Mouse (Mus musculus) stomach, embryonic 15.5 days (tissue): Measurements from ENCODE around the gene Irgm1. TPM values are rescaled to one million over a fixed set of nuclear protein-coding genes. Genes with fewer than 3 reads are reported as not detected.
"Not testable (repeated sequence)": the region's sequence is repeated elsewhere in the genome, so short reads cannot be mapped to it uniquely, and the experiment has no call there.

Source experiments
- ATAC-seq: fragments of 200-750 bp; cut with Nextera tagmentation; 2 replicates; pipeline ENCODE4 v1.8.0; 2017; ENCODE audit warnings: low read depth, moderate number of reproducible peaks, moderate TSS enrichment; ENCODE audit not compliant: insufficient read depth, low FRiP score
- H3K27ac ChIP-seq: fragments of 300-500 bp; sonication (generic); 2 replicates; pipeline ENCODE4 v1.5.1; 2015; ENCODE audit warnings: mild to moderate bottlenecking, inconsistent platforms
- H3K27me3 ChIP-seq: fragments of 300-500 bp; sonication (generic); replicated peaks from 2 replicates; pipeline ENCODE4 v1.6.1; 2015; ENCODE audit warnings: inconsistent platforms
- H3K36me3 ChIP-seq: fragments of 300-500 bp; sonication (generic); 2 replicates; pipeline ENCODE4 v1.6.1; 2015; ENCODE audit warnings: inconsistent platforms
- H3K4me1 ChIP-seq: fragments of 300-500 bp; sonication (generic); 2 replicates; pipeline ENCODE4 v1.6.1; 2015; ENCODE audit warnings: inconsistent platforms
- H3K4me2 ChIP-seq: fragments of 300-500 bp; sonication (generic); 2 replicates; pipeline ENCODE4 v1.6.1; 2015; ENCODE audit warnings: mild to moderate bottlenecking, inconsistent platforms
- H3K4me3 ChIP-seq: fragments of 300-500 bp; sonication (generic); replicated peaks from 2 replicates; pipeline ENCODE4 v1.5.1; 2015; ENCODE audit warnings: inconsistent platforms
- H3K9ac ChIP-seq: fragments of 300-500 bp; sonication (generic); 2 replicates; pipeline ENCODE4 v1.6.1; 2015; ENCODE audit warnings: inconsistent platforms
- H3K9me3 ChIP-seq: fragments of 300-500 bp; sonication (generic); 2 replicates; pipeline ENCODE4 v1.6.1; 2016; ENCODE audit warnings: inconsistent platforms
- WGBS: fragments of 180-500 bp; shearing (Covaris S2); methylation state at CpG from one replicate; pipeline ENCODE4 v1.1.7; 2015; 5-methylcytosine and 5-hydroxymethylcytosine counted together
- polyA plus RNA-seq: library from polyadenylated mRNA; unstranded; fragments of >200 nt; fragmentation: Nextera tagmentation; extraction: Ambion mirVana; gene quantifications from 2 replicates; pipeline ENCODE4 v1.2.1, GENCODE M21; 2015

The Irgm1 gene
- polyA plus RNA-seq, 1 experiment from 2014 or later, result 14.3 TPM

DNA sequence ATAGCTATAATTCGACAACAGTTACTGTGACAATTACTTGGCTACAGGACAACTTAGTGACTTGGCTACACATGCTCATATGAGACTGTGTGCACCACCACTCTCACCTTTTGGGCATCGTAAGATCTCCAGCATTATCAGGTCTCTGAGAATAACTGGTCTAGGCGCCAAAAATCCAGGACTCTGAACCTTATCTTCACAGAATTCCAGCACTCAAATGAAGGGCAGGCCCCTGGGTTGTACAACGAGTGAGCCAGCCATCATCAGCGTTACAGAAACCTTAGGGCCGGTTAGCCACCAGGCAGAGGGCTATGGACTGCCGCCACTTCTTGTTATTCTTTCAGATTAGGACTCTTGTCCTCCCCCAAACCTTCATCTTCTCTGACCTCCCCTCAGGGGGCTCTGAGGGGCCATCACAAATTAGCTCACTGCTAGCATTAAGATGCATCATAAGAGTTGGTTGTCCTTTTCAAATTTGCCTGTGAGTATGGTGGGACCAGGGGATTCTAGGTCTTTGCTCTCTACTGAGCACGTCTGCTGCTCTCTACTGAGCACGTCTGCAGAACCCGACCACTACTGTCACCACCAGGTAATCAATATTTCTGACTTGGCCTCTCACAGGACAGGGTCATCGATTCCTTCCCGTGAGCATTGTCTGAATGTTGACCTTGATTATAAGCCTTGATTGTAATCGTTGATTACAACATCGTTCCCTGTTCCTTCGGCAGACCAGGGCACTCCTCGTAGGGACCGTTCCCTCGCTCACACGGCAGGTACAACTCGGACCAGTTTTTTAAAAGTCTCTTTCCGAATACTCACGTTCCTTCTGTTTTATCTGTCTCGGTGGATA lies 18.6 kb downstream of the Irgm1 start:
- H3K4me3 ChIP-seq, result peak overlapping the region; percentile 66
- H3K9ac ChIP-seq, result no peak overlapping the region
- 9% methylated on average over 23 of the region's 23 CpGs for WGBS
- H3K9me3 ChIP-seq, result no peaks in the 10 kb centered on the region
- H3K27me3 ChIP-seq, result no peaks in the 10 kb centered on the region
- H3K4me1 ChIP-seq, result peaks cover 15% of the 10 kb centered on the region
- no peaks in the 10 kb centered on the region for H3K36me3 ChIP-seq
- H3K4me2 ChIP-seq, result peak overlapping the region; percentile 93
- no peak overlapping the region for H3K27ac ChIP-seq
- no peak for ATAC-seq

DNA sequence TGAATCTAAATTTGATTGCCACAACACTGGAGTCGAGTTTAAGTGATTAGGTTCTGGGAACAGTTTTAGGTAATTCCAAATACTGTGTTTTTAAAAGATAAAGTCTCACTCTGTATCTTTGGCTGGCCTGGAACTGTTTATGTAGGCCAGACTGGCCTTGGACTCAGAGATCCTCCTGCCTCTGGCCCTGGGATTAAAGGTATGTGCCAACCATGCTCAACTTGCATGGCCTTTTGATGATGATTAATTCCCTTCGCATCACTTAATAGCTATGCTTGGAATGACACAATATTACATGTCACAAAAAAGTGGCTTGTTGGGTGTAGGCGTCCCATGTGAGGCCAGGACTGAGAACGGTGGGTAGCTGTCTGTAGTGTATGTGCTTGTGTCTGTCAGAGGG lies 19.3 kb downstream of the Irgm1 start:
- no peaks in the 10 kb centered on the region for H3K27me3 ChIP-seq
- no peaks in the 10 kb centered on the region for H3K36me3 ChIP-seq
- H3K4me3 ChIP-seq, result no peak overlapping the region
- ATAC-seq, result no peak
- no peaks in the 10 kb centered on the region for H3K9me3 ChIP-seq
- H3K4me1 ChIP-seq, result peaks cover 15% of the 10 kb centered on the region
- no peak overlapping the region for H3K27ac ChIP-seq
- H3K4me2 ChIP-seq, result no peak overlapping the region
- H3K9ac ChIP-seq, result no peak overlapping the region
- WGBS, result 78% methylated on average over 4 of the region's 4 CpGs

DNA sequence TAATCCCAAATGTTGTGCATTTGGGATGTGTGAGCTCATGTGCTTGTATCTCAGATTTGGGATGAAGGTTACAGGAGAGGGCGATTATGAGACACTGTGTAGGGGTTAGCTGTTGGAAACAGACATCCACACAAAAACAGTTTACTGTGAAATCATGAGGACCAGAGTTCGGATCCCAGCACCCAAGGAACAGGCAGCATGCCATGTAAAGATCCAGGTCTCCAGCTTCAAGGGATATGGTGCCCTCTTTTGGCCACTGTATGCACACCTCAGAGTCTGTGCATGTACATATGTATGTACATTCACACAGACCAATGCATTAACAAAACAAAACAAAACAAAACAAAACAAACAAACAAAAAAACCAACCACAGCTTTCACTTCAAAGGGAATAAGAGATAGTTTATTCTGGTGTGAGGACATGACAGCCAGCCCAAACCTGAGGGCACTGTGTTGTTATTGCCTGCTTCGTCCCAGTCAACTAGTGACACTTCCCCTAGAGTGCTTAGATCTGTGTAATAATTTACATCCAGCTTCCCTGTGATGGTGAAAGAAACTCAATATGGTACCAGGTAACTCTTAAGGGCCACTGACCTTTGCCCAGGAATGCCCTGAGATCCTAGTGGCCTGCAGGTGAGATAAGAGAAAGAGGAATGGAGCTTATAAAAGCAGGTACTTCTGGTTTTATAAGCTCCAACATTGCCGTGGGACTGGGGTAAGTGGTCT lies 20.1 kb downstream of the Irgm1 start:
- H3K4me2 ChIP-seq, result no peak overlapping the region
- H3K27me3 ChIP-seq, result no peaks in the 10 kb centered on the region
- no peak overlapping the region for H3K9ac ChIP-seq
- H3K4me1 ChIP-seq, result peaks cover 15% of the 10 kb centered on the region
- H3K36me3 ChIP-seq, result no peaks in the 10 kb centered on the region
- no peak overlapping the region for H3K4me3 ChIP-seq
- H3K27ac ChIP-seq, result no peak overlapping the region
- 80% methylated on average over 4 of the region's 4 CpGs for WGBS
- no peak for ATAC-seq
- no peaks in the 10 kb centered on the region for H3K9me3 ChIP-seq

DNA sequence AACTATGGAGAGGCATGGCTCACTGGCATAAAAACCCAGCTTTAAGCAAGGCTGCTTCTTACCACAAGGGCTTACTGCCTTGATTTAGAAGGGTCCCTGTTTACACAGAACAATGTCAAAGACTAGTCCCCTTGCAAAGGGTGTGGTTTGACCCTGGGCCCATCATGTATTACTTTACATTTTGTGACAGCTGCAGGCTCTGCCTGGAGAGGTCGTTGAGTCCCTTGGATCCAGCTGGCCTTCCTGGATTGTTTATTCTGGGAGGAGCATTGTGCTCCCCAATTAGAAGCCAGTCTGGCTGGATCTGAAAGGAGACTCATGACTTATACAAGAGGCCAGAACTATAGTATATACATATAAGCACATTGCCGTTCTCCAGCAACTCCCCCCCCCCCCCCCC lies 21.2 kb downstream of the Irgm1 start:
- 30% methylated on average over 2 of the region's 2 CpGs for WGBS
- no peak for ATAC-seq
- no peak overlapping the region for H3K27ac ChIP-seq
- peaks cover 15% of the 10 kb centered on the region for H3K4me1 ChIP-seq
- no peak overlapping the region for H3K9ac ChIP-seq
- H3K27me3 ChIP-seq, result no peaks in the 10 kb centered on the region
- no peak overlapping the region; the same call in 1 of the 2 replicates for H3K4me2 ChIP-seq
- H3K36me3 ChIP-seq, result no peaks in the 10 kb centered on the region
- no peak overlapping the region for H3K4me3 ChIP-seq
- H3K9me3 ChIP-seq, result no peaks in the 10 kb centered on the region

DNA sequence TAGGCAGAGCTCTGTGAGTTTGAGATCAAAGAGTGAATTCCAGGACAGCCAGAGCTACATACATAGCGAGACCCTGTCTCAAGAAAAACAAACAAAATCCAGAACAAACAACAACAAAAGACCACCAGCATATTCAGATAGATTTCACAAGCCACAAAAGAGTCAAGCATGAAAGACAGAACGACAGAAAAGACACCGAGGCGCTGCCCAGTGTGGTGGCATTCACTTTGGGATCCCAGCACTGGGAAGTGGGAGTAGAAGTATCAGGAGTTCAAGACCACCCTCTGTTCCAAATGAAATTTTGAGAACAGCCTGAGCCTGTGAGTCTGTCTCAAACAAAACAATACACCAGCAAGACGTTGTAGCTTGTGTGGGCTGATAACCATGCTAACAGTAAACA lies 24.6 kb downstream of the Irgm1 start:
- no peak overlapping the region for H3K4me2 ChIP-seq
- H3K4me1 ChIP-seq, result no peaks in the 10 kb centered on the region; the same call in 1 of the 2 replicates
- no peaks in the 10 kb centered on the region for H3K36me3 ChIP-seq
- H3K9me3 ChIP-seq, result no peaks in the 10 kb centered on the region
- 66% methylated on average over 5 of the region's 5 CpGs for WGBS
- no peak overlapping the region for H3K9ac ChIP-seq
- H3K4me3 ChIP-seq, result no peak overlapping the region
- H3K27me3 ChIP-seq, result no peaks in the 10 kb centered on the region
- ATAC-seq, result no peak
- H3K27ac ChIP-seq, result no peak overlapping the region

DNA sequence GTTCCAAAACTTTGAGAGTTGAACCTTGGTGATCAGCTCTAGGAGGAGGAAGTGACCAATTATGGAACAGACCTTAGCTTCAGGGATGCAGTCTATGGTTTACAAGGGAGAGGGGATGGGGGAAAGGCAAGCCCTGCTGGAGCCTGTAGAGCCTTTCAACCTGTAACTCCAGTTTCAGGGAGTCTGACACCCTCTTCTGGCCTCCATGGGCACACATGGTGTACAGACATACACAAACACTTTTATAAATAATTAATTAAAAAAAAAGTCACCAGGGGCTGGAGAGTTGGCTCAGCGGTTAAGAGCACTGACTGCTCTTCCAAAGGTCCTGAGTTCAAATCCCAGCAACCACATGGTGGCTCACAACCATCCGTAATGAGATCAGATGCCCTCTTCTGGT lies 25.1 kb downstream of the Irgm1 start:
- WGBS, result 77% methylated on average over 2 of the region's 2 CpGs
- H3K4me1 ChIP-seq, ATAC-seq: not testable (repeated sequence)

DNA sequence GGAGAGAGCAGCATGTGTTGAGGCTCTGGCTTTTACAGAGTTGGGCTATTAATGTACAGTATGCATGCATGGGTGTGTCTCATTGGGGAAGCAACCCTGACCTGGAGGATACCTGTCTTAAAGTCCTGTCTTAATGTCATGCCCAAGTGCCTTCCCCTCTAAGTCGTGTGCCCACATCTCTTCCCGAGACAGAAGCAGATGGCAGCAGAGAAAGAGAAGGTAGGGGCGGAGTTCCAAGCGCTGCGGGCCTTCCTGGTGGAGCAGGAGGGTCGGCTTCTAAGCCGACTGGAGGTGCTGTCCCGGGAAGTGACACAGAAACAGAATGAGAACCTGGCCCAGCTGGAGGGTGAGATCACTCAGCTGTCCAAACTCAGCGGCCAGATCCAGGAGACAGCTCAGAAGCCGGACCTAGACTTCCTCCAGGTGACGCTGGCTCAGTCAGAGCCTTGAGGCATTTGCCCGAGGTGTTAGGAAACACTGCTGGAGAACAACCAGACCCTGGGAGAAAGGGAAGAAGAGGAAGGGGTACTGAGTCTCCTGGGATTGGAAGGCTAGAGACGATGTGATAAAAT lies 26.2 kb downstream of the Irgm1 start:
- no peak for ATAC-seq
- no peaks in the 10 kb centered on the region for H3K9me3 ChIP-seq
- 25% methylated on average over 13 of the region's 13 CpGs for WGBS
- no peaks in the 10 kb centered on the region for H3K27me3 ChIP-seq
- H3K4me1 ChIP-seq, result no peaks in the 10 kb centered on the region; the same call in 1 of the 2 replicates
- H3K27ac ChIP-seq, result no peak overlapping the region
- H3K4me2 ChIP-seq, result no peak overlapping the region
- no peak overlapping the region for H3K4me3 ChIP-seq
- H3K9ac ChIP-seq, result no peak overlapping the region
- H3K36me3 ChIP-seq, result no peaks in the 10 kb centered on the region

More for the DNA sequence above, 25.1 kb downstream of the Irgm1 start:
- H3K9me3 ChIP-seq, H3K27ac ChIP-seq, H3K4me2 ChIP-seq, H3K9ac ChIP-seq, H3K36me3 ChIP-seq, H3K27me3 ChIP-seq, H3K4me3 ChIP-seq: not testable (repeated sequence)

DNA sequence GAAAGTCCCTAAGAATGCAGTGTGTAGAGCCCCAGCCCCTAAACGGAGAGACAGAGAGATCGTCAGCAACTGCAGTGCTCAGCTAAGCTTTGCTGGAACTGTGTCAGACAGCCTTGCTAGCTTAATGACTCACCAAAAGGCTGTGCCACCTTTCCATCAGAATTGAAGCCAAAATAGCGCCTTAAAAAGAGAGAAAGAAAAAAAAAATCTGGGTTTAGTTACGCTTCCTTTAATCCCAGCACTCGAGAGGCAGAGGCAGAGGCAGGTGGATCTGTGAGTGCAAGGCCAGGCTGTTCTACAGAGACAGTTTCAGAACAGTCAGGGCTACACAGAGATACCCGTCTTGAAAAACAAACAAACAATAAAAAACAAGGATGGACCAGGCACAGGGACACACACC lies 27.2 kb downstream of the Irgm1 start:
- Histone ChIP-seq H3K27ac (no peak overlapping the region), H3K4me3 (no peak overlapping the region), H3K4me2 (no peak overlapping the region), H3K9ac (no peak overlapping the region), H3K9me3 (no peaks in the 10 kb centered on the region), H3K36me3 (no peaks in the 10 kb centered on the region), H3K4me1 (no peaks in the 10 kb centered on the region; the same call in 1 of the 2 replicates), H3K27me3 (no peaks in the 10 kb centered on the region)
- 53% methylated on average over 6 of the region's 6 CpGs for WGBS
- no peak for ATAC-seq

DNA sequence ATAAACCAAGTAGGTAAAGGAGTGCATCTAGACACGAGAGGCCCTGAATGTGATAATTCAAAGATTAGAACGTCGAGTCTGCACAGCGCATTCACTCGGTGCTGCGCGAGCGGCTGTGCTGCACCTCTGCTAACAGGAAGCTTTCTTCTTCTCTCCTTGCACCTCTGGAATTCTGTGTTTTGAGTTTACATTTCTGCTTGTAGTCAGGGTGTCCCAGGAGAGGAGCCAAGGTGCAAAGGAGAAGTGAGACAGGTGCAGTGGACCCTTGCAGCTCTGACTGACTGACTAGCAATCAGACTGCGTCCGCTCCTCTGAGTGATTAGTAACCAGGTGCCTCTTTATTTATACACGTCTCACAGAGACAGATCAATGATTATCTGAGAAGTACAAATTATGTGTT lies 28.3 kb downstream of the Irgm1 start:
- Histone ChIP-seq H3K27me3 (no peaks in the 10 kb centered on the region), H3K4me2 (no peak overlapping the region), H3K9me3 (no peaks in the 10 kb centered on the region), H3K36me3 (no peaks in the 10 kb centered on the region), H3K9ac (no peak overlapping the region), H3K27ac (no peak overlapping the region), H3K4me3 (no peak overlapping the region), H3K4me1 (no peaks in the 10 kb centered on the region; the same call in 1 of the 2 replicates)
- ATAC-seq, result no peak
- 58% methylated on average over 11 of the region's 11 CpGs for WGBS

DNA sequence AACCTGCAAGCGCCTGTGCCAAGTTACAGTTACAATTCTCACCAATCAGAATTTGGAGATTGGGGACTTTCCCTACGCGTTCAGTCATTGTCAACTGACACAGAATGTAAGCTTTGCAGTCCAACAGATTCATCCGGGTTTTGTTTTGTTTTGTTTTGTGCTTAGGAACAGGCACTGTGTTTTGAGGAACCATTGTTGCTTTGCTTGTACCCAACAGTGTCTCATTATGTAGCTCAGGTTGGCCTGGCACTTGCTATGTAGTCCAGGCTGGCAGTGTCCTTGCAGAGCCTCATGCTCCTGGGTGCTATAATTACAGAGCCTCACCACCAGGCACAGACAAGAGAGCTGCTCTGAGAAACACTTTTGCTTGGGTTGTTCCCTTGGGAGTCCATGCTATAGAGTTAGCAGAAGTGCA lies 29.1 kb downstream of the Irgm1 start:
- Histone ChIP-seq H3K27me3 (no peaks in the 10 kb centered on the region), H3K4me2 (no peak overlapping the region), H3K36me3 (no peaks in the 10 kb centered on the region), H3K9ac (no peak overlapping the region), H3K9me3 (no peaks in the 10 kb centered on the region), H3K27ac (no peak overlapping the region), H3K4me3 (no peak overlapping the region), H3K4me1 (no peaks in the 10 kb centered on the region; the same call in 1 of the 2 replicates)
- 75% methylated on average over 4 of the region's 4 CpGs for WGBS
- ATAC-seq, result no peak

DNA sequence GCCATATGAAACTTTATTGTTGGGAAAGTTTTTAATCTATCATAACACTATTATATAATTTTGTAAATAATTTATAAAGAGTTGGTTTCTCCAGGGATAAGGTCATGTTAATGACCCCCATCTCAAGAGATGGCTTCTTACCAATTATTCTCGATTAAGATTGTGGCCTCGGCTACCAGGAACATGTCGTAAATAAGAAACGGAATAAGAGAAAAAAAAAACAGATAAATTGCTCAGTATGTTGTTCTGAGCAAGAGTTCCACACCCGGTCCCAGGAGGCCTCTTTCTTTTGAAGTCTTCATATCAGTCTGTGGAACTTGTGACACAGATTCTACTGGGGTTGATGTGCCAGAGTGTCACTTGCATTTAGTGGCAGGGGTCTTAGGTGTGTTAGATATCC lies 30.3 kb downstream of the Irgm1 start:
- Histone ChIP-seq H3K4me2 (no peak overlapping the region), H3K9me3 (no peaks in the 10 kb centered on the region), H3K27me3 (no peaks in the 10 kb centered on the region), H3K4me1 (peaks cover 5% of the 10 kb centered on the region), H3K9ac (no peak overlapping the region), H3K27ac (no peak overlapping the region), H3K36me3 (no peaks in the 10 kb centered on the region), H3K4me3 (no peak overlapping the region)
- no peak for ATAC-seq
- 82% methylated on average over 5 of the region's 5 CpGs for WGBS

DNA sequence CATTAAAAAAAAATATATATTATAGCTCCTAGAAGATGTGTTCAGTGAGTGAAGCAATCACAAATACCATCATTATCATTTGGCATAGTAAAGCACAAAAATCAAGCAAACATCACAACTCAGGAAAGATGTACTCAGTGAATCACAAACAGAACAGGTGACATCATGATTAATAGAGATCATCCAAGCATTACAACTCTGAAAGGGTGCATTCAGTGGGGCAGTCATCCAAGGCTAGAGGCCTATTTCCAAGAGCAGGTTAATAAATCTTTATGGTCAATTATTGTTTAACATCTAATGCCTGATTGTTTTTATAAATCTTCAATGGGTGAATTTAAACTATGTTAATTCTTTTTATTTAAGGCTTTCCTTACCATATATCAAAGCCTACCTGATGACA lies 30.7 kb downstream of the Irgm1 start:
- no peaks in the 10 kb centered on the region for H3K36me3 ChIP-seq
- no peak overlapping the region for H3K9ac ChIP-seq
- no peaks in the 10 kb centered on the region for H3K27me3 ChIP-seq
- no peaks in the 10 kb centered on the region for H3K9me3 ChIP-seq
- no peak overlapping the region for H3K4me2 ChIP-seq
- ATAC-seq, result no peak
- peaks cover 5% of the 10 kb centered on the region for H3K4me1 ChIP-seq
- no peak overlapping the region for H3K4me3 ChIP-seq
- no peak overlapping the region for H3K27ac ChIP-seq
